Mouse (Mus musculus) embryonic facial prominence, embryonic 12.5 days (tissue): ENCODE data around the gene Hoxc4. TPM values are rescaled to one million over a fixed set of nuclear protein-coding genes. Genes with fewer than 3 reads are reported as not detected.

Experiments used
- ATAC-seq: fragments of 200-750 bp; cut with Nextera tagmentation; 2 replicates; pipeline ENCODE4 v1.8.0; 2017; ENCODE audit not compliant: insufficient number of reproducible peaks, insufficient read depth, low FRiP score, low TSS enrichment
- H3K27ac ChIP-seq: fragments of 300-500 bp; sonication (generic); 2 replicates; pipeline ENCODE4 v1.5.1; 2016; ENCODE audit warnings: mild to moderate bottlenecking
- H3K27me3 ChIP-seq: fragments of 300-500 bp; sonication (generic); 2 replicates; pipeline ENCODE4 v1.6.1; 2016; ENCODE audit warnings: mild to moderate bottlenecking, moderate library complexity
- H3K36me3 ChIP-seq: fragments of 300-500 bp; sonication (generic); 2 replicates; pipeline ENCODE4 v1.6.1; 2016; ENCODE audit warnings: mild to moderate bottlenecking
- H3K4me1 ChIP-seq: fragments of 300-500 bp; sonication (generic); 2 replicates; pipeline ENCODE4 v1.6.1; 2016
- H3K4me2 ChIP-seq: fragments of 300-500 bp; sonication (generic); replicated peaks from 2 replicates; pipeline ENCODE4 v1.6.1; 2016; ENCODE audit warnings: mild to moderate bottlenecking, moderate library complexity
- H3K4me3 ChIP-seq: fragments of 300-500 bp; sonication (generic); 2 replicates; pipeline ENCODE4 v1.5.1; 2016; ENCODE audit warnings: mild to moderate bottlenecking
- H3K9ac ChIP-seq: fragments of 300-500 bp; sonication (generic); 2 replicates; pipeline ENCODE4 v1.6.1; 2016; ENCODE audit warnings: mild to moderate bottlenecking, moderate library complexity
- H3K9me3 ChIP-seq: fragments of 300-500 bp; sonication (generic); 2 replicates; pipeline ENCODE4 v1.6.1; 2016; ENCODE audit warnings: mild to moderate bottlenecking, moderate library complexity
- WGBS: fragments of 180-500 bp; shearing (Covaris S2); methylation state at CpG from one replicate; pipeline ENCODE4 v1.1.7; 2016; 5-methylcytosine and 5-hydroxymethylcytosine counted together
- polyA plus RNA-seq: library from polyadenylated mRNA; unstranded; fragments of >200 nt; fragmentation: Nextera tagmentation; extraction: Ambion mirVana; gene quantifications from 2 replicates; pipeline ENCODE4 v1.2.1, GENCODE M21; 2016

Gene Hoxc4
- polyA plus RNA-seq: 0.92 and 1.2 TPM in 2 replicates

DNA sequence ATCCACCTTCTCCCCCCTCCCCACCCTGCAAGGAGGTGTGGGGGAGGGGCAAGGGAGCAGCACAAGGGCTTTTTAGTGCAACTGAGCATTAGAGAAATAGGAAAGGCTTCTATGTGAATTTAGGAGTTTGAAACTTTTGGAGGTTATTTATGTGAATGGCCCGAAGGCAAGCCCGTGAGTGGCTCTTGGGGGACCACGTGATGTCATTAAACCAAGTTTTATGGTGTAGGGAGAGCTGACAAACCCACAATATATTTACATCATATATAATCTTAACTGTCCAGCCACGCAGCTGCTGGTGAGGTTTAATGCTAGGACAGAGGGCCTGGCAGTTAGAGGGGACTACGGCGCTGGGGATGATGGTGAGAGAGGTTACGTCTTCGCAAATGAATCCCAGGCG, at the start of gene Hoxc4:
TSS of gene Hoxc4 (plus strand) at position 299 of the 400 bp plus-strand sequence.
- Histone ChIP-seq H3K4me2 (no peak within 1 kb of the TSS), H3K4me1 (no peaks in the 10 kb centered on the region), H3K27ac (no peak within 1 kb of the TSS), H3K36me3 (no peaks in the 10 kb centered on the region), H3K27me3 (peaks cover 100% of the 10 kb centered on the region), H3K9ac (no peak within 1 kb of the TSS), H3K4me3 (no peak within 1 kb of the TSS), H3K9me3 (no peaks in the 10 kb centered on the region)
- 4% methylated on average over 9 of the region's 9 CpGs for WGBS
- ATAC-seq: no peak

DNA sequence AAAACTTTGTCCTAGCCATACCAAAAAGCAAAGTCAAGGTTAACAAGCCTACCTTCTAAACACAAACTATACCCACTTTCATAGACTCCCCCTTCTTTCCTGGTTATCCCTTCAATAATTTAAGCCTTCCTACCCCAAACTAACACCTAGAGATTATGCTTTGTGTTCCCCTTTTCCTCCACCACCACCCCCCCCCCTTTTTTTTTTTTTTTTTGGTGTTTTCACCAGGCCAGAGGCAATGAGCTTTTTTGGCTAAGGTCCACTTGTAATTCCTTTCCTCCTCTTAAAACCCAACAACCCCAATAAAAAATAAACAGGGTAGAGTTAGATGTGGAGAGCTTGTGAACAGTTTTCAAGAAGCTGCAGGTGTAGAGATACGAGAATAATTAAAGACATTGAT, 49.4 kb upstream of the Hoxc4 start:
- no peak for ATAC-seq
- no peaks in the 10 kb centered on the region for H3K36me3 ChIP-seq
- H3K4me1 ChIP-seq: 0 out of 2 replicates have a peak, but pooled peaks cover 4% of the 10 kb centered on the region
- H3K4me2 ChIP-seq: no peak overlapping the region
- no peak overlapping the region for H3K27ac ChIP-seq
- no peaks in the 10 kb centered on the region for H3K9me3 ChIP-seq
- 37% methylated on average over 1 of the region's 1 CpGs for WGBS
- H3K27me3 ChIP-seq: peaks cover 97% of the 10 kb centered on the region
- no peak overlapping the region for H3K4me3 ChIP-seq
- no peak overlapping the region for H3K9ac ChIP-seq

DNA sequence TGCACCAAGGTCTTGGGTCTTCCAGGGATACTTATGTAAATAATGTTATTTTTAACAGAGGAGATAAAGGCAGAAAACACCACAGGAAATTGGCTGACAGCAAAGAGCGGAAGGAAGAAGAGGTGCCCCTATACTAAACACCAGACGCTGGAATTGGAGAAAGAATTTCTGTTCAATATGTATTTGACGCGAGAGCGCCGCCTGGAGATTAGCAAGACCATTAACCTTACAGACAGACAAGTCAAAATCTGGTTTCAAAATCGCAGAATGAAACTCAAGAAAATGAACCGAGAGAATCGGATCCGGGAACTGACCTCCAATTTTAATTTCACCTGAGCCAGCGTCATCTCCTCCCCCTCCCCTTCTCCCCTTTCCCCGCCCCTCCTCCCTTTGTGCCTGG, 48.0 kb upstream of the Hoxc4 start:
- H3K4me1 ChIP-seq: 0 out of 2 replicates have a peak, but pooled peaks cover 4% of the 10 kb centered on the region
- no peak overlapping the region for H3K27ac ChIP-seq
- H3K27me3 ChIP-seq: peaks cover 97% of the 10 kb centered on the region
- H3K4me2 ChIP-seq: no peak overlapping the region
- no peak for ATAC-seq
- 1% methylated on average over 12 of the region's 12 CpGs for WGBS
- H3K9me3 ChIP-seq: no peaks in the 10 kb centered on the region
- H3K4me3 ChIP-seq: no peak overlapping the region
- H3K36me3 ChIP-seq: no peaks in the 10 kb centered on the region
- no peak overlapping the region for H3K9ac ChIP-seq

DNA sequence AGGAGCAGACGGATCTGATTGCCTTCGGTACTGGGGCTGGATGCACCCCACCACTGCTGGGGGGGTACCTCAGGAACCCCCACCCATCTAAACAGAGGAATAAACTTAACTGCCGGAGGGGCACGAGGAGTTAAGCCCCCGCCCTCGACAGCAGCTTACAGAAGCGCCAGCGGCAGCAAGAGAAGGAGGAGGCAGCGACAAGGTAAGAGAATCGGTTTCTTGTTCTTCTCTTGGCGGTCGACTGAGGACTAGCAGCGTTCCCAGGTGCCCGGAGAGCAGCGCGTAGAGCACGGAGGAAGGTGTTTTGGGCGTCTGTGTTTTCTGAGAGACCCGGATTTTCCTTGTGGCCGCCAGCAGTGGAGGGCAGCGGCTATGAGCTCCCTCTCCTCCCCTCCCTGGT, 46.5 kb upstream of the Hoxc4 start:
- no peak overlapping the region for H3K9ac ChIP-seq
- H3K4me3 ChIP-seq: no peak overlapping the region

DNA sequence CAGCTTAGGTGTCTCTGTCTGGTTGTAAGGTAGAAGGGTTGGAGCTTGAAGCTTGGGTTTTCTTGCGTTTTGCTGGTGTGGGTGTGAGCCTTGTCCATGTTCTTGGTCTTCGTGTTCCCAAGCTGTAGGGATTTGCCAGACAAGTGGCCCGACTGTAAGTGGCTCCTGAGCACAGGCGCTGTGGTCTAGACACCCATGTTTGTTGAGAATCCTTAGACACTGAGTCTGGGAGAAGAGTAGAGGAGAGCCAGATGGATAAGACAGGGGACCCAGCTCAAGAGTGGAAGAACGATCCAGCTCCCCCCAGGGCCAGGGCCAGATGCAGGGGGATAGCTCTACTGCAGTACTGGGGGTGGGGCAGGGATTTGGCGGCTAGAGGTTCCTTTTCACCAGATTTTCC, 46.0 kb upstream of the Hoxc4 start:
- Histone ChIP-seq H3K36me3 (no peaks in the 10 kb centered on the region), H3K4me1 (no peaks in the 10 kb centered on the region), H3K27me3 (peaks cover 97% of the 10 kb centered on the region), H3K9ac (no peak overlapping the region), H3K27ac (no peak overlapping the region), H3K4me2 (no peak overlapping the region), H3K9me3 (no peaks in the 10 kb centered on the region), H3K4me3 (no peak overlapping the region)
- no peak for ATAC-seq
- 3% methylated on average over 6 of the region's 6 CpGs for WGBS

More for the DNA sequence above, 46.5 kb upstream of the Hoxc4 start:
- H3K36me3 ChIP-seq: no peaks in the 10 kb centered on the region
- H3K4me2 ChIP-seq: no peak overlapping the region
- WGBS: under 1% methylated on average over 21 of the region's 21 CpGs
- no peak overlapping the region for H3K27ac ChIP-seq
- H3K27me3 ChIP-seq: peaks cover 97% of the 10 kb centered on the region
- H3K9me3 ChIP-seq: no peaks in the 10 kb centered on the region
- ATAC-seq: no peak
- no peaks in the 10 kb centered on the region for H3K4me1 ChIP-seq

DNA sequence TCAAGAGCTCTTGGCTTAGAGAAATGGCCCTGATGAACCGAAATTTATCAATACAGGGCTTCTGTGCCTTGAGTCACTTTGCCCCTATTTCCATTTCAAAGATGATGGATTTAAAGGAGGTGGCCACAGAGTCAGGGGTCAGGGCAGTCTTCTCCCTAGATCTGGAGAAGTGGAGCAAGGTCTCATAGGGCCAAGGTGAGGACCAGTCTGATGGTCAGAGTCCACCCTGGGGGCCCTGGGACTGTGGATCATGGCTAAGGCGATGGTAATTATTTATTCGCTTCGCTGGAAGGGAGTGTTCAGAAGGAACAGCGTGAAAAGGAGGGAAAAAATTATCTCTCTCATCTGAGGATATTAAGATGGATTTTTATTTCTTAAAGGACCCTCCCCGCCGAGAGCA, 43.7 kb upstream of the Hoxc4 start:
- H3K4me1 ChIP-seq: no peaks in the 10 kb centered on the region
- no peak overlapping the region for H3K27ac ChIP-seq
- WGBS: 5% methylated on average over 7 of the region's 7 CpGs
- no peaks in the 10 kb centered on the region for H3K9me3 ChIP-seq
- H3K27me3 ChIP-seq: peaks cover 99% of the 10 kb centered on the region
- no peak for ATAC-seq
- H3K4me3 ChIP-seq: no peak overlapping the region
- H3K4me2 ChIP-seq: no peak overlapping the region
- no peaks in the 10 kb centered on the region for H3K36me3 ChIP-seq
- H3K9ac ChIP-seq: no peak overlapping the region

- Histone ChIP-seq H3K36me3 (no peaks in the 10 kb centered on the region), H3K9ac (no peak overlapping the region), H3K27ac (no peak overlapping the region), H3K4me2 (no peak overlapping the region), H3K4me3 (no peak overlapping the region), H3K27me3 (peaks cover 99% of the 10 kb centered on the region), H3K4me1 (no peaks in the 10 kb centered on the region), H3K9me3 (no peaks in the 10 kb centered on the region)
- ATAC-seq: no peak
- 1% methylated on average over 21 of the region's 21 CpGs for WGBS
Observed at GRCm38 (mm10) chr15:102975688-102976111, 43.0 kb upstream of the Hoxc4 start.

GRCm38 (mm10) chr15:102976171-102976570, 42.6 kb upstream of the Hoxc4 start, which contains the start of gene Hoxc9:
Gene Hoxc9 (plus strand): TSS chr15:102976439.
- no peak within 1 kb of the TSS for H3K27ac ChIP-seq
- ATAC-seq: no peak
- H3K36me3 ChIP-seq: no peaks in the 10 kb centered on the region
- no peak within 1 kb of the TSS for H3K9ac ChIP-seq
- 0% methylated on average over 8 of the region's 20 CpGs for WGBS
- H3K4me2 ChIP-seq: no peak within 1 kb of the TSS
- H3K9me3 ChIP-seq: no peaks in the 10 kb centered on the region
- H3K4me1 ChIP-seq: no peaks in the 10 kb centered on the region
- H3K27me3 ChIP-seq: peaks cover 99% of the 10 kb centered on the region
- H3K4me3 ChIP-seq: 0 out of 2 replicates have a peak within 1 kb of the TSS, but pooled peaks have one; percentile 6

GRCm38 (mm10) chr15:102976631-102977422, 41.9 kb upstream of the Hoxc4 start:
- 0 out of 2 replicates have a peak overlapping the region, but pooled peaks have one; percentile 6 for H3K4me3 ChIP-seq
- H3K27me3 ChIP-seq: peaks cover 100% of the 10 kb centered on the region
- no peak overlapping the region for H3K27ac ChIP-seq
- H3K9ac ChIP-seq: no peak overlapping the region
- H3K9me3 ChIP-seq: no peaks in the 10 kb centered on the region
- WGBS: 2% methylated on average over 37 of the region's 37 CpGs
- H3K36me3 ChIP-seq: no peaks in the 10 kb centered on the region
- no peak for ATAC-seq
- H3K4me2 ChIP-seq: no peak overlapping the region
- H3K4me1 ChIP-seq: 0 out of 2 replicates have a peak, but pooled peaks cover 1% of the 10 kb centered on the region

GRCm38 (mm10) chr15:102977423-102977974, 41.2 kb upstream of the Hoxc4 start:
- H3K27me3 ChIP-seq: peaks cover 100% of the 10 kb centered on the region
- H3K4me1 ChIP-seq: 0 out of 2 replicates have a peak, but pooled peaks cover 3% of the 10 kb centered on the region
- no peak overlapping the region for H3K4me2 ChIP-seq
- H3K36me3 ChIP-seq: no peaks in the 10 kb centered on the region
- H3K27ac ChIP-seq: no peak overlapping the region
- ATAC-seq: no peak
- no peak overlapping the region for H3K4me3 ChIP-seq
- 1% methylated on average over 16 of the region's 16 CpGs for WGBS
- no peaks in the 10 kb centered on the region for H3K9me3 ChIP-seq
- no peak overlapping the region for H3K9ac ChIP-seq

DNA sequence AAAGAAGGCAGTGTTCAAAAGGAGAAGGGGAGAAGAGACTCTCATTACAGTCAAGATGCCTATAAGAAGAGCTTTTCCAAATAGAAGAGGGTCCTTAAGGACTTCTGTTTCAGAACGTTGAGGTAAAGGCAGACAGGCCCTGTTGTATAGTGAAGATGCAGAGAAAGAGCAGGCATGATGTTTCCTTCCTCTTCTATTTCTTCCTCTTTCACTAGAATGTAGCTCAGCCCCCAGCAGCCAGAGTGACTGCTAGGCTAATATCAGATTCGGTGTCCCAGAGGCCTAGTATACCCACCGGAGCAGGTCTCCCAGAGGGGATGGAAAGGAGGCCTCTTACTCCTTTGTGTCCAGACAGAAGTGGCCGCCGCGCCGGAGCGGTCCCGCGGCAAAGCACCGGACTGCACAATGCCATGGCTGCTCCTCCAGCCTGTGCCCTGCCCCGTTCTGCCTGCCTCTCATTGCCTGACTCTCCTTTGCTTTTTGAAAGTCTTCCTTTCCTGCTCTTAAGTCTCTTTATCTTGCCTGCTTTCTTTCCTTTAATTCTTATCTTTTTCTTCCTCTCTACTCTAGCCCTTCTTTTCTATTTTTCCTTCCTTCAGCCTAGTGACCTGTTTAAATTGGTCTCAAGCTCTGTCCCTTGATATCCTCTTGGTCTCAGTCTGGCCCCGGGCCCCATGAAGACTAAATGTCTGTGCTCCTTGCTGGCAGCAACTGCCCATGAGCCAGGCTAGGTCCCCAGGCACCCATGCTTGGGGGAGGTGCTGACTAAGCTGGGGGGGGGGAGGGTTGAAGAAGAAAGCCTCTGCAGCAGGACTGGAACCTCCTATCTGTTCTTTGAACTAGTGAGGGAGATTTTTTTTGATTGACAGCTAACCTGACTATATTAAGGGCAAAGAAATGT, 39.9 kb upstream of the Hoxc4 start:
- Histone ChIP-seq H3K9me3 (no peaks in the 10 kb centered on the region), H3K4me3 (no peak overlapping the region), H3K27ac (no peak overlapping the region), H3K9ac (no peak overlapping the region), H3K36me3 (no peaks in the 10 kb centered on the region), H3K4me2 (no peak overlapping the region), H3K27me3 (peaks cover 100% of the 10 kb centered on the region), H3K4me1 (0 out of 2 replicates have a peak, but pooled peaks cover 3% of the 10 kb centered on the region)
- WGBS: under 1% methylated on average over 13 of the region's 13 CpGs
- ATAC-seq: no peak
